Mouse (Mus musculus): ENCODE measurements around the gene Rgs9bp. TPM values are rescaled to one million over a fixed set of nuclear protein-coding genes. Genes with fewer than 3 reads are reported as not detected.

Gene Rgs9bp
- polyA plus RNA-seq, 1 experiment from 2014 or later = 0.11 TPM

DNA sequence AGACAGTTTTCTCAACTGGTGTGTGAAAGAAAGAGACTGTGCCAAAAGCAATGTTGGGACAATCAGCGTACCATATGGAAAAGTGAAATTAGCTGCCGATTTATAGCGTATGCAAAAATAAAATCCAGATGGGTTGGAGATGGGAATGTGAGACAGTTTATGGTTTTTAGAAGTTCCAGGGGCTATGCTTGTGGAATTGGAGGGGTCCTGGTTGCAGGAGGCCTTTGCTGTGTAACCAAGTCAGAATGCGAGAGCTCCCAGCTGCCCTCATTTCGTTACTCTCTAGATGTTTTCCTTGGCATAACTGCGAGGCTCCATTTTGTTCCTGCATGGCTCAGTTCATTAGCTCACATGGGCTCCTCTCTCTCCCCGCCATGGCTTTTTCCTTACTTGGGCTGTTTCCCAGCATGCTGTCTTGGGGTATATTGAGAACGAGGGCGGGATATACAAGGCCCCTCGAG lies 5.4 kb upstream of the Rgs9bp start:
- peaks cover 18% of the 10 kb centered on the region for H3K4me1 ChIP-seq (replicated peaks)
- no peaks in the 10 kb centered on the region for H3K9me3 ChIP-seq
- H3K27ac ChIP-seq (replicated peaks) = peak overlapping the region; percentile 30
- no peak overlapping the region for H3K4me3 ChIP-seq
- H3K36me3 ChIP-seq = peaks cover 30% of the 10 kb centered on the region
- H3K4me2 ChIP-seq = no peak overlapping the region
- no peak overlapping the region for H3K9ac ChIP-seq
- 73% methylated on average over 10 of the region's 10 CpGs for WGBS
- H3K27me3 ChIP-seq = no peaks in the 10 kb centered on the region
- ATAC-seq (ENCODE audit: low read depth) = no peak

GRCm38 (mm10) chr7:35589485-35589884 lies 4.1 kb upstream of the Rgs9bp start:
- H3K4me1 ChIP-seq (replicated peaks) = peaks cover 28% of the 10 kb centered on the region
- peaks cover 22% of the 10 kb centered on the region for H3K36me3 ChIP-seq
- H3K4me2 ChIP-seq = no peak overlapping the region
- H3K27me3 ChIP-seq = peaks cover 9% of the 10 kb centered on the region
- H3K4me3 ChIP-seq = no peak overlapping the region
- no peaks in the 10 kb centered on the region for H3K9me3 ChIP-seq
- WGBS = 88% methylated on average over 7 of the region's 7 CpGs
- H3K9ac ChIP-seq = no peak overlapping the region
- ATAC-seq (ENCODE audit: low read depth) = no peak
- H3K27ac ChIP-seq (replicated peaks) = no peak overlapping the region

DNA sequence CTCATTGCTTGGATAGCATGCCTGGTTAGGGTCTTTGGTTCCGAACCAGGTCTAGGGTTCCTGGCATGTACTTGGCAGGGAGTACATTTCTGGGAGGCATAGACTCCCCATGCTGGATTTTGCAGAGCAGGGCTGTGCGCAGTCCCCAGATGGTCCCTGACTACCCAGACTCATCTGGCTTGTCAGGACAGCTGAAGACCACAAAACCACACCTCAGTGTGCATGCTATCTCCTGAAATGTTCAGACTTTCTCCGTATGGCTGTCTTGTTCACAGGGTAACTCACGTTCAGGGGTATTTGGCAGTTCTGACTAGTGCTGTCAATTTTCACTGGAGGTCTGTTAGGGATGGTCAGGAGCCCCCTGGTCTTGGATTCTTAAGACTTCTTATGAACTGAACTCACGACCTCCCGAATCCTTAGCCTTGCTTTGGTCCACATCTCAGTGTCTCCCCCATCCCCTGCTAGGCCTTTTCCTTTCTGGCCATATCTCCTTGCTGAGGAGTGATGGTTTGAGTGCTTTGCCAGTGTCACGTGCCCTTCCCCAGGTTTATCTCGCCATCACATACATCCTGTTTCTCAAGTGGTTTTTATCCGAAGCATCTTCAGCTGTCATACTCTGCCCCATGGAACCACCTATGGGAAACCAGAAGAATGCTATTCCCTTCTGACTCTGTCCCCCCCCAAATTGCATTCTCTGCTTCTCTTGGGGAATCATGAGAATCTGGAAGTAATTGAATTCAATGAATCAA lies 3.5 kb upstream of the Rgs9bp start:
- no peak overlapping the region for H3K4me2 ChIP-seq
- WGBS = 90% methylated on average over 9 of the region's 9 CpGs
- H3K9ac ChIP-seq = no peak overlapping the region
- H3K27ac ChIP-seq (replicated peaks) = no peak overlapping the region
- H3K4me3 ChIP-seq = no peak overlapping the region
- peaks cover 19% of the 10 kb centered on the region for H3K36me3 ChIP-seq
- H3K27me3 ChIP-seq = peaks cover 15% of the 10 kb centered on the region
- H3K9me3 ChIP-seq = no peaks in the 10 kb centered on the region
- H3K4me1 ChIP-seq (replicated peaks) = peaks cover 34% of the 10 kb centered on the region
- no peak for ATAC-seq (ENCODE audit: low read depth)

GRCm38 (mm10) chr7:35587728-35588127 lies 2.3 kb upstream of the Rgs9bp start:
- H3K36me3 ChIP-seq = peaks cover 7% of the 10 kb centered on the region; the same call in 1 of the 2 replicates
- no peak for ATAC-seq (ENCODE audit: low read depth)
- no peak overlapping the region for H3K4me2 ChIP-seq
- no peak overlapping the region for H3K9ac ChIP-seq
- H3K27ac ChIP-seq (replicated peaks) = no peak overlapping the region
- H3K4me3 ChIP-seq = no peak overlapping the region
- H3K9me3 ChIP-seq = no peaks in the 10 kb centered on the region
- peaks cover 34% of the 10 kb centered on the region for H3K4me1 ChIP-seq (replicated peaks)
- WGBS = 81% methylated on average over 5 of the region's 5 CpGs
- H3K27me3 ChIP-seq = peaks cover 26% of the 10 kb centered on the region

DNA sequence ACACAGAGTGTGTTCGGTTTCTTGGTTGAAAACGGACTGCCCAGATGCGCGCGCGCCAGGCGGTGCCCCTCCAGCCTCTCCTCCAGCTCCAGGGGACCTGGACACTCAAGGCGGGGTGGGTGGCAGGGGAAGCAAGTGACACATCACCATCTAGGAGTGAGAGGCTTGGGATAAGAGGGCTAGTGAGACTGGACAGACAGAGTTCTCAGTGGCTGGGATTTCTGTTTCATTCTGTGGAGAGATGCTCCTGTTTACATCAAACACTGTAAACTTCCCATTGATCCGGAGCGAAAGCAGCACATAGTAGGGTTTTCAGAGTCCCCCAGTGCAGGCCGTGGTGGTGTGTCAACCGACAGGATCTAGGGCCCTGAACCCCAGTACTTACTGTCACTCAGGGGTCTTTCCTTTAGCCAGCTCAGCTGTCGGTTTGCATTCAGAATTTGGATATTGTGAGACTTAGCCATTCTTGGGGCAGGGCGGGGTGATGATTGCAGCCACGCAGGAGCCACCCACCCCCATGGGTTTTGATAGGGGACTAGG lies 1.6 kb upstream of the Rgs9bp start:
- 24% methylated on average over 15 of the region's 15 CpGs for WGBS
- peak overlapping the region; percentile 76 for H3K9ac ChIP-seq
- H3K9me3 ChIP-seq = no peaks in the 10 kb centered on the region
- no peak overlapping the region for H3K27ac ChIP-seq (replicated peaks)
- peaks cover under 1% of the 10 kb centered on the region; the same call in 1 of the 2 replicates for H3K36me3 ChIP-seq
- no peak for ATAC-seq (ENCODE audit: low read depth)
- H3K27me3 ChIP-seq = peaks cover 34% of the 10 kb centered on the region
- peaks cover 34% of the 10 kb centered on the region for H3K4me1 ChIP-seq (replicated peaks)
- peak overlapping the region; percentile 72 for H3K4me3 ChIP-seq
- peak overlapping the region; percentile 97 for H3K4me2 ChIP-seq

DNA sequence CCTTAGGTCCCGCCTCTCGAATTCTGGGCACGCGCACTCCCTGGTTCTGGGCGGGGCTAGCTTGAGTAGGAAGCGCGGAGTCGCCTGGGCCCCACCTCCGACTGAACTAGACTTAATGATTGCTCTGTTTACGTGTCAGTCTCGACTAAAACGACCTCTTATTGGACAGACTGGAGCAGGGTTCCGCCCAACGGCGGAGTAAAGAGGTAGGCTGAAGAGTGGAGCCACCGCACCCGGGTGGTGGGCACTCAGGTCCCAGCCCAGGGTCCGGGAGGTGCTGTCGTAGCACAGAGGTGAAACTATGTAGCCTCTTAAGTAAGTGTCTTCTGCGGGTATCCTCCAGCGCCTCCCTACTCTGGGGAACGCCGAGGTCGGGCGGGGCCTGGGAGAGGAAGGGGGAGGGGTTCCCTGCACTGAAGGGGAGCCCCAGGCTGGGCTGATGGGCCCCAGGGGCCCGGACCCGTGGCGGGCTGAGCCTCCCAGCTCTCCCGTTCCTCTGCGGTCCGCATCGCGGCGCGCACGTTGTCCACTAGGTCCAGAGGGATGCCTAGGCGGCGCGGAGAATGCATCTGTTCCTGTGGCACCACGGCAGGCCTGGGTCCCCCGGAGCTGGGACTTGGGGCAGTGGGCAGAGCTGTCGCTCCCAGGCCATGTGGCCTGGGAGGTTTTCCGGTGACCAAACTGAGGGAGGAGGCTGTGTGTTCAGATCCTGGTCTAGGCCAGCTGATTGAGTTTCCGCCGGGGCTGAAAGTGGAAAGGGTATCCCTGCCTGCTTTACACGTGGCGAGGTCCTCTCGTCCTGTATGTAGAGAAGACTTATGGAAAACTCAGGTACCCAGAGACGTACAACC lies 898 bp upstream of the Rgs9bp start, which contains the start of gene Ankrd27:
TSS of gene Ankrd27 (plus strand) at position 190 of the 851 bp plus-strand sequence.
- Histone ChIP-seq H3K27me3 (peaks cover 39% of the 10 kb centered on the region), H3K4me1 (replicated peaks) (peaks cover 34% of the 10 kb centered on the region), H3K27ac (replicated peaks) (peak within 1 kb of the TSS; percentile 74), H3K36me3 (no peaks in the 10 kb centered on the region), H3K4me3 (peak within 1 kb of the TSS; percentile 72), H3K9me3 (no peaks in the 10 kb centered on the region), H3K4me2 (peak within 1 kb of the TSS; percentile 97), H3K9ac (peak within 1 kb of the TSS; percentile 76)
- peak; percentile 99 for ATAC-seq (ENCODE audit: low read depth)
- under 1% methylated on average over 49 of the region's 49 CpGs for WGBS

DNA sequence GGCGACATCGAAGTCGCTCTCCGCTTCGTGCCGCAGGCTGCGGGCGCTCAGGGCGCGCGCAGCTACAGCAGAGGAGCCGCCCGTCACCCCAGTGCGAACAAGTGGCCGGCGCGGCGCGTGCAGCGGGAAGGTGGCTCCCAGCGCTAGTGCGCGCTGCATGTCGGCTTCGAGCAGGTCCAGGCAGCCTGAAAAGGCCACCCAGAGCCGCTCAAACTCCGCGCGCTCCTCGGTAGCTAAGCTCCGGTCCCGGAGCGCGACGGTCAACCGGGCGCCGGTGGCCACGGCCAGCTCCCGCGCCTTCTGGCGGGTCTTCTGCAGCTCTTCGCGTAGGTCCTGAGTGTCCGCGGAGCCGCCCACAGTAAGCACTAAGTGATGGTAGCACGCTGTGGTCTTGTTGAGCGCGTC lies 594 bp downstream of the Rgs9bp start:
- no peaks in the 10 kb centered on the region for H3K36me3 ChIP-seq
- H3K4me1 ChIP-seq (replicated peaks) = peaks cover 34% of the 10 kb centered on the region
- peak overlapping the region; percentile 64 for H3K9ac ChIP-seq
- H3K27me3 ChIP-seq = peaks cover 44% of the 10 kb centered on the region
- peak overlapping the region; percentile 97 for H3K4me2 ChIP-seq
- H3K9me3 ChIP-seq = no peaks in the 10 kb centered on the region
- H3K4me3 ChIP-seq = peak overlapping the region; percentile 72
- under 1% methylated on average over 50 of the region's 50 CpGs for WGBS
- no peak overlapping the region for H3K27ac ChIP-seq (replicated peaks)
- ATAC-seq (ENCODE audit: low read depth) = no peak

DNA sequence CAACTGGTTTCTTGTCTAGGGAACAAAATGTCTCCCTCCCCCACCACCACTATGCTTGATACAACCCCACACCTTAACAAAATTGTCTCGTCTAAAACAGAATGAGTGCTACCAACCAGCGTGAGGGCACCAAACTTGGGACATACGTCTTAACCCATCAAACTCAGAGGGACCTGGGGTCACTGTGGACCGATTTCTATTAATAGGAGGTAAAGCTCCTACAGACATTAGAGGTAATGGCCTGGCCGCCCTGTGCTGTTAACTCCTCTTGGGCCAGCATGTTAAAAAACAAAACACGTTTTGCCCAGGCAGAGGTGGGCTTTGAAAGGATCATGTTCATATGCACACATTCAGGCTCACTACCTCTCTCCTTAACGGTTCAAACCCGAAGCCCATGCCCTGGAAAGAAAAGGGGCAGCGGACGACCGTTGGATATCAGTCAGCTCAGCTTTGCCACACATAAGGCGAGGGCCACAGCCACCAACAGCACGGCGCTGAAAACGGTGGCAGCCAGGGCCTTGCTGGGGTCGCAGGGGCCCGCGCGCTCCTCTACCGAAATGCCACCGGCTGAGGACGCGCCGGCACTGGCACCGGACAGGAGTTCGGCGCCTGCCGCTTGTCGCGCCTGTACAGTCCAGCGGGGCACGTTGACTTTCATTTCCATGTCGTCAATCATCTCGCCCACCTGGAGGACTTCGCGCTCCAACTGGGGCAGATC lies 1.2 kb downstream of the Rgs9bp start:
- H3K4me3 ChIP-seq = peak overlapping the region; percentile 72
- WGBS = 6% methylated on average over 36 of the region's 36 CpGs
- H3K4me2 ChIP-seq = peak overlapping the region; percentile 97
- peaks cover 44% of the 10 kb centered on the region for H3K27me3 ChIP-seq
- ATAC-seq (ENCODE audit: low read depth) = no peak
- peaks cover 31% of the 10 kb centered on the region for H3K4me1 ChIP-seq (replicated peaks)
- no peaks in the 10 kb centered on the region for H3K9me3 ChIP-seq
- H3K27ac ChIP-seq (replicated peaks) = no peak overlapping the region
- peak overlapping the region; percentile 64 for H3K9ac ChIP-seq
- H3K36me3 ChIP-seq = no peaks in the 10 kb centered on the region

DNA sequence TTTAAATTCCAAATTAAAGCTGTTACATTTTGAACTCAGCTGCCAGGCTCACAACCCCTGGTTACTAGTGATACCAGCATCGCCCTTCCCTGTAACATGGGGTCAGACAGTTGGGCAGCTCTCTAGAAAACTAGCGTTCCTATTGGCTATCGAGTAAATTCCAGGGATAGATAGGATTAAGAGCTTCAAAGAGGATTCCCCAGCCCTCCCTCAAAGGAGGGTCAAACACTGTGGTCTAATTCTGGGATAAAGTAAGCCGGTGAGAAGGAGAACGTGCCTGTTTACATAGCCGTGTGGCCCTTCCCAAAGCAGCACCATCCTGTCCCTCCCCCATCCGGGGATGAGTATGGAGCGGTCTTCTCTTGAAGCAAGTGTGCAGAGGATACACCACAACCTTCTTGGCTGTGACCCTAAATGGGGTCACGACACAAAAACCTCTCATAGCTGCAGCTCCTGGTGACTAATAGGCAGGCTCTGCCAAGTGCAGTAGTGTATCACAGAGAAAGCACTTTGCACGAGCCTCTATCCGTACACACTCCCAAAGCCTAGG lies 1.8 kb downstream of the Rgs9bp start:
- Histone ChIP-seq H3K9ac (no peak overlapping the region), H3K4me1 (replicated peaks) (peaks cover 29% of the 10 kb centered on the region), H3K27ac (replicated peaks) (no peak overlapping the region), H3K4me2 (no peak overlapping the region), H3K27me3 (peaks cover 44% of the 10 kb centered on the region), H3K4me3 (no peak overlapping the region), H3K36me3 (no peaks in the 10 kb centered on the region), H3K9me3 (no peaks in the 10 kb centered on the region)
- no peak for ATAC-seq (ENCODE audit: low read depth)
- WGBS = 21% methylated on average over 11 of the region's 11 CpGs

DNA sequence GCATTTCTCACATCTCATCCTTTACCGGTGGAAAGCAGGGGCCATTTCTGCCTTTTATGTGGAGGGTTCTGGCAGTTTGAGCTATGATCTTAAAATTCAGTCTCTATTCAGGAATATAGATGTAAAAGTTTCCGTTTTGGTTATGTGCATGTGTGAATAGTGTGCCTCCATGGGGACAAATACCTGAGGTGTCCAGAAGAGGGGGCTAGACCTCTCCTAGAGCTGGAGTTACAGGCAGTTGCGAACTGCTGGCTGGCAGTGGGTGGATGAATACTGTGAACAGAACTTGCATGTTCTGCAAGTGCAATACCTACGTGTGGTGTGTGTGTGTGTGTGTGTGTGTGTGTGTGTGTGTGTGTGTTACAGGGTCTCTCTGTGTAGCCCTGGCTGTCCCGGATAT lies 2.7 kb downstream of the Rgs9bp start:
- H3K4me2 ChIP-seq = no peak overlapping the region
- H3K36me3 ChIP-seq = no peaks in the 10 kb centered on the region
- peaks cover 48% of the 10 kb centered on the region for H3K27me3 ChIP-seq
- H3K9me3 ChIP-seq = no peaks in the 10 kb centered on the region
- 73% methylated on average over 5 of the region's 5 CpGs for WGBS
- H3K9ac ChIP-seq = no peak overlapping the region
- peaks cover 28% of the 10 kb centered on the region for H3K4me1 ChIP-seq (replicated peaks)
- no peak overlapping the region for H3K4me3 ChIP-seq
- no peak for ATAC-seq (ENCODE audit: low read depth)
- no peak overlapping the region for H3K27ac ChIP-seq (replicated peaks)

GRCm38 (mm10) chr7:35579849-35580248 lies 5.5 kb downstream of the Rgs9bp start:
- Histone ChIP-seq H3K9ac (no peak overlapping the region), H3K4me3 (no peak overlapping the region), H3K27me3 (peaks cover 50% of the 10 kb centered on the region), H3K9me3 (no peaks in the 10 kb centered on the region), H3K27ac (replicated peaks) (no peak overlapping the region), H3K4me2 (no peak overlapping the region), H3K36me3 (no peaks in the 10 kb centered on the region), H3K4me1 (replicated peaks) (peaks cover 10% of the 10 kb centered on the region)
- ATAC-seq (ENCODE audit: low read depth) = no peak
- 34% methylated on average over 4 of the region's 4 CpGs for WGBS
